Mouse (Mus musculus) C2C12 (cell line): ENCODE results near the gene Fbxo22.

ENCODE experiments used
- CEBPB ChIP-seq: IDR thresholded peaks from one replicate; pipeline ENCODE4 v1.6.1; 2011; ENCODE audit warnings: low read depth, mild to moderate bottlenecking, control low read depth, moderate library complexity
- CTCF ChIP-seq: IDR thresholded peaks from one replicate; pipeline ENCODE4 v1.5.1; 2011; ENCODE audit not compliant: control insufficient read depth, insufficient read depth, insufficient read length

GRCm38 (mm10) chr9:55250595-55251247 lies 42.0 kb downstream of the Fbxo22 start:
- TF ChIP-seq CTCF (no peak), CEBPB (no peak)
